Mouse (Mus musculus): Measurements from ENCODE around the gene Smcr8. TPM values are rescaled to one million over a fixed set of nuclear protein-coding genes. Genes with fewer than 3 reads are reported as not detected.
"Not testable (repeated sequence)": the region's sequence is repeated elsewhere in the genome, so short reads cannot be mapped to it uniquely, and the experiment has no call there.

Smcr8 gene
- polyA plus RNA-seq, 1 experiment from 2014 or later, result 9.3 TPM

- 93% methylated on average over 11 of the region's 11 CpGs for WGBS
- Histone ChIP-seq H3K27me3 (ENCODE audit: low read depth, poor library complexity, severe bottlenecking) (no peaks in the 10 kb centered on the region), H3K4me1 (no peaks in the 10 kb centered on the region), H3K4me3 (no peak overlapping the region), H3K27ac (no peak overlapping the region), H3K36me3 (peaks cover 98% of the 10 kb centered on the region), H3K9me3 (replicated peaks) (no peaks in the 10 kb centered on the region)
- DNase-seq (ENCODE audit: low spot score), result no peak
Measured at GRCm38 (mm10) chr11:60796342-60796741, 19.0 kb downstream of the Smcr8 start.

GRCm38 (mm10) chr11:60799977-60800376 is 22.7 kb downstream of the Smcr8 start:
- no peaks in the 10 kb centered on the region for H3K9me3 ChIP-seq (replicated peaks)
- 90% methylated on average over 4 of the region's 4 CpGs for WGBS
- peaks cover 99% of the 10 kb centered on the region for H3K36me3 ChIP-seq
- H3K27ac ChIP-seq, result no peak overlapping the region
- no peaks in the 10 kb centered on the region for H3K27me3 ChIP-seq (ENCODE audit: low read depth, poor library complexity, severe bottlenecking)
- DNase-seq (ENCODE audit: low spot score), result no peak
- no peak overlapping the region for H3K4me3 ChIP-seq
- no peaks in the 10 kb centered on the region for H3K4me1 ChIP-seq

- Histone ChIP-seq H3K4me1 (no peaks in the 10 kb centered on the region), H3K4me3 (no peak overlapping the region), H3K9me3 (replicated peaks) (no peaks in the 10 kb centered on the region), H3K36me3 (peaks cover 96% of the 10 kb centered on the region), H3K27ac (no peak overlapping the region), H3K27me3 (ENCODE audit: low read depth, poor library complexity, severe bottlenecking) (no peaks in the 10 kb centered on the region)
- DNase-seq (ENCODE audit: low spot score), result no peak
- 88% methylated on average over 1 of the region's 1 CpGs for WGBS
Measured at GRCm38 (mm10) chr11:60800892-60801291, 23.6 kb downstream of the Smcr8 start.

GRCm38 (mm10) chr11:60808286-60809070 is 31.2 kb downstream of the Smcr8 start:
- Histone ChIP-seq H3K36me3 (peaks cover 27% of the 10 kb centered on the region), H3K27ac (no peak overlapping the region), H3K9me3 (replicated peaks) (no peaks in the 10 kb centered on the region), H3K27me3 (ENCODE audit: low read depth, poor library complexity, severe bottlenecking) (no peaks in the 10 kb centered on the region), H3K4me1 (peaks cover 28% of the 10 kb centered on the region), H3K4me3 (no peak overlapping the region)
- WGBS, result 88% methylated on average over 4 of the region's 4 CpGs
- no peak for DNase-seq (ENCODE audit: low spot score)

GRCm38 (mm10) chr11:60809546-60809945 is 32.2 kb downstream of the Smcr8 start:
- Histone ChIP-seq H3K27ac (no peak overlapping the region), H3K4me3 (peak overlapping the region; percentile 63)
- 62% methylated on average over 1 of the region's 1 CpGs for WGBS

GRCm38 (mm10) chr11:60810046-60810965 is 33.0 kb downstream of the Smcr8 start:
- Histone ChIP-seq H3K4me3 (peak overlapping the region; percentile 63), H3K9me3 (replicated peaks) (no peaks in the 10 kb centered on the region), H3K27ac (peak overlapping the region; percentile 77), H3K4me1 (peaks cover 28% of the 10 kb centered on the region), H3K27me3 (ENCODE audit: low read depth, poor library complexity, severe bottlenecking) (no peaks in the 10 kb centered on the region), H3K36me3 (peaks cover 10% of the 10 kb centered on the region)
- peak; percentile 36 for DNase-seq (ENCODE audit: low spot score)
- WGBS, result 12% methylated on average over 14 of the region's 14 CpGs

More at GRCm38 (mm10) chr11:60809546-60809945, 32.2 kb downstream of the Smcr8 start:
- Histone ChIP-seq H3K36me3 (peaks cover 16% of the 10 kb centered on the region), H3K27me3 (ENCODE audit: low read depth, poor library complexity, severe bottlenecking) (no peaks in the 10 kb centered on the region), H3K4me1 (peaks cover 28% of the 10 kb centered on the region), H3K9me3 (replicated peaks) (no peaks in the 10 kb centered on the region)
- no peak for DNase-seq (ENCODE audit: low spot score)

GRCm38 (mm10) chr11:60811054-60811460 is 33.7 kb downstream of the Smcr8 start:
- Histone ChIP-seq H3K4me1 (peaks cover 28% of the 10 kb centered on the region), H3K36me3 (peaks cover 5% of the 10 kb centered on the region), H3K9me3 (replicated peaks) (no peaks in the 10 kb centered on the region), H3K27me3 (ENCODE audit: low read depth, poor library complexity, severe bottlenecking) (no peaks in the 10 kb centered on the region), H3K4me3 (peak overlapping the region; percentile 63), H3K27ac (peak overlapping the region; percentile 77)
- peak; percentile 98 for DNase-seq (ENCODE audit: low spot score)
- under 1% methylated on average over 29 of the region's 29 CpGs for WGBS

- Histone ChIP-seq H3K4me1 (peaks cover 28% of the 10 kb centered on the region), H3K4me3 (peak within 1 kb of the TSS; percentile 63), H3K27ac (peak within 1 kb of the TSS; percentile 77)
- 33% methylated on average over 6 of the region's 6 CpGs for WGBS
- not testable (repeated sequence) for H3K36me3 ChIP-seq; DNase-seq (ENCODE audit: low spot score); H3K27me3 ChIP-seq (ENCODE audit: low read depth, poor library complexity, severe bottlenecking); H3K9me3 ChIP-seq (replicated peaks)
Measured at GRCm38 (mm10) chr11:60811618-60812017, 34.3 kb downstream of the Smcr8 start, which contains the start of gene Shmt1. Gene Shmt1 (minus strand): TSS chr11:60811718.

- Histone ChIP-seq H3K9me3 (replicated peaks) (no peaks in the 10 kb centered on the region), H3K36me3 (no peaks in the 10 kb centered on the region), H3K4me3 (no peak overlapping the region), H3K27ac (no peak overlapping the region), H3K4me1 (no peaks in the 10 kb centered on the region), H3K27me3 (ENCODE audit: low read depth, poor library complexity, severe bottlenecking) (no peaks in the 10 kb centered on the region)
- DNase-seq (ENCODE audit: low spot score), result no peak
- 75% methylated on average over 5 of the region's 5 CpGs for WGBS
Measured at GRCm38 (mm10) chr11:60816398-60816797, 39.1 kb downstream of the Smcr8 start.

GRCm38 (mm10) chr11:60823771-60824170 is 46.4 kb downstream of the Smcr8 start:
- DNase-seq (ENCODE audit: low spot score), result no peak
- H3K27ac ChIP-seq, result no peak overlapping the region
- 74% methylated on average over 2 of the region's 2 CpGs for WGBS
- H3K36me3 ChIP-seq, result no peaks in the 10 kb centered on the region
- no peaks in the 10 kb centered on the region for H3K9me3 ChIP-seq (replicated peaks)
- no peaks in the 10 kb centered on the region for H3K4me1 ChIP-seq
- no peak overlapping the region for H3K4me3 ChIP-seq
- no peaks in the 10 kb centered on the region for H3K27me3 ChIP-seq (ENCODE audit: low read depth, poor library complexity, severe bottlenecking)

GRCm38 (mm10) chr11:60825191-60825590 is 47.9 kb downstream of the Smcr8 start:
- H3K36me3 ChIP-seq, result no peaks in the 10 kb centered on the region
- no peak overlapping the region for H3K27ac ChIP-seq
- no peaks in the 10 kb centered on the region for H3K9me3 ChIP-seq (replicated peaks)
- WGBS, result 83% methylated on average over 3 of the region's 3 CpGs
- no peak overlapping the region for H3K4me3 ChIP-seq
- no peak for DNase-seq (ENCODE audit: low spot score)
- H3K27me3 ChIP-seq (ENCODE audit: low read depth, poor library complexity, severe bottlenecking), result no peaks in the 10 kb centered on the region
- H3K4me1 ChIP-seq, result no peaks in the 10 kb centered on the region

GRCm38 (mm10) chr11:60826700-60827099 is 49.4 kb downstream of the Smcr8 start:
- WGBS, result 64% methylated on average over 1 of the region's 1 CpGs
- H3K9me3 ChIP-seq (replicated peaks), result no peaks in the 10 kb centered on the region
- H3K27ac ChIP-seq, result no peak overlapping the region
- H3K4me1 ChIP-seq, result peaks cover 11% of the 10 kb centered on the region
- no peak for DNase-seq (ENCODE audit: low spot score)
- no peaks in the 10 kb centered on the region for H3K27me3 ChIP-seq (ENCODE audit: low read depth, poor library complexity, severe bottlenecking)
- H3K4me3 ChIP-seq, result no peak overlapping the region
- H3K36me3 ChIP-seq, result no peaks in the 10 kb centered on the region
